Mouse (Mus musculus): Measurements from ENCODE around the gene Sptbn4.
A peak's percentile ranks its signal among the peaks of the same experiment; 100 is the strongest.

Gene Sptbn4

DNA sequence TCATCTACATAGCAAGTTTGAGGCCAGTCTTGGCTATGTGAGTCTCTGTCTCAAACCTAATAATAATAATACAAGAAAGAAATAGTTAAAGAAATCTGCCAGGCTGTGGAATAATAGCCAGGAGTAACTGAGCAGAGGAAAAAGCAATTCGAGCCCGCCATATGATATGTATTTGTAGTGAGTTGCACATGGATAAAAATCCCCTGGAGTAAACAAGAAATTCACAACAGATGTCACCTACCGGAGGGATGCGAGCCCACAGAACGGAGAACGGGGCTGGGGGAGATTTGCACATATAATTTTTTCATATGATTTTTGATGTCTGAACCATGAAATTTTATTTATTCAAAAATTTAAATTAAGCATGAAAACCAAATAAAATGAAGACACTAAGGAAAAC is 67.7 kb downstream of the Sptbn4 start:
- no peak for DNase-seq

DNA sequence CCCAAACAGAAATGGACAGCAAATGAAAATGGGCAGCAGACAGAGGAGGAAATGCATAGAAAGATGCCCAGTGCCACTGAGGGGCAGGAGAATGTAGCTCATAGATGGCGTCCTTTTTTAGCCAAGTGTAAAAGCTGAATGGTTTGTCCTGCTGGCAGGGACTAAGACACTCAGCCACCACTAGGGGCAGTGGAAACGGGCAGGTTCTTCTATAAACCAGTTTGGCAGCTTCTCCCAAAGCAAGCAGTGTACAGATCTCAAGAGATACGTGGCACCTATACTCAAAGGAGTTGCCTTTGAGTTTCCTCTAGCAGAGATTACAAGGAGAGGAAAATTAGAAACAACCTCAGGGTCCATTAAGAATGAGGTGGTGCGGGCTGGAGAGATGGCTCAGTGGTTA is 69.1 kb downstream of the Sptbn4 start:
- DNase-seq: no peak

DNA sequence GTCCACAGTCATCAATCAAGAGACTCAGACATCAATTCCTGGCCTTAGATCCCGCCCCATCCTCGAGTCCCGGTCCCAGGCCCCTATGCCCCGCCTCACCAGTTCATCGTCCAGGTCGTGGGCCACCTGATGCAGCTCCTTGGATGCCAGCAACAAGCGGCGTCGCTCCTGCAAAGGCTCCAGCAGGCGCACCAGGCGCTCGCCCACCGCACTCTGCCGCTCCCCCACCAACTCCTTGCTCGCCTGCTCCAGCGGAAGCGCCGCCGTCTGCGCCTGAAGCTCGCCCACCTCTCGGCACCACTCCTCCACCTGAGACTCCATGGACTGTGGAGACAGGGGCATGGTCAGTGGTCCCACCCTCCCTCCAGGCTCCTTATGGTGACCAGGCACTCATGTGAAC is 72.2 kb downstream of the Sptbn4 start:
- DNase-seq: no peak

DNA sequence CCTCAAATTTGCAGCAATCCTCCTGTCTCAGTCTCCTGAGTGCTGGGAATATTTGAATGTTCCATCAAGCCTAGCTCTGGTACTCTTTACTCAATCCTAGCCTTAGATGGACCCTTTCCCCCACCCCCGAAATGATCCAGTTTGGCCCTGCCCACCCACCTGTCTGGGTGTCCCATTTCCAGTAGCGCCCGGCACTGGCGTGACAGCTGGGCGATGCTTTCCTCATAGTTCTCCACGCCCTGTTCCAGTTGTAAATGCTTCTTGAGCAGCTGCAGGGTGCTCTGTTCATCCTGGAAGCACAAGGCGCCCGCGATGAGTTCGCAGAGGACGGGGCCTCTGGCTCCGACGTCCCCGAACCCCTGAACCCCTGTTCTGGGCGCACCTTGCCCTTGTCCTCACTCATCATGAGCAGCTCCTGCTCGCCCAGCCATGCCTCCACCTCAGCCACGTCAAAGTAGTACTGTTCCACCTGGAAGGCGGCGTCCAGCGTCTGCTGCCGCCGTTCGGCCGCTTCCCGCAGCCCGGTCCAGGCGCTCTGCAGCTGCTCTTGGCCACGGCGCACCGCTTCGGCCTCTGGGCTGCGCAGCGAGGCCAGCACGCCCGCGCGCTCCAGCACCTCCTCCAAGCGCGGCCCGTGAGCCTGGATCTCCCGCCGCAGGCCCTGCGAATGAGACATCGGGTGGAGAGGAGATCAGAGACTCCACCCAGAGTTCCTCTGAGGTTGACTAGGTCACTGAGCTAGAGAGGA is 75.6 kb downstream of the Sptbn4 start:
- no peak for DNase-seq

DNA sequence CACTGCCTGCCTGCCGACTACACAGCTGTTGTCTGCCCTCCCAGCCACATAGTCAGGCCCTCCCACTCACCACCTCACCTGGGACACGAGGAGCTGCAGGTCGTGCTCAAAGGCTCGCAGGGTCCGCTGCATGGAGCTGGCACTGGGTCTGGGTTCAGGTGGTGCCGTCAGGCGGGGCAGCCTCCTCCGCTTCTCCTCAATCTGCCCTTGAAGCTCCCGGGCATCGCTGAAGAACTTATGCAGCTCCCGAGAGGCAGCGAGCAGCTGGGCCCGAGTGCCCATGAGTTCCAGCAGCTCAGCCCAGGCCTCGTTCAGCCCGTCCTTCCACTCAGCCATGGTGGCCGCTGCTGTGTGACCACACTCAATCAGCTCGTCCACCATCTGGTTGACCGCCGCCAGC is 78.4 kb downstream of the Sptbn4 start:
- DNase-seq: no peak

DNA sequence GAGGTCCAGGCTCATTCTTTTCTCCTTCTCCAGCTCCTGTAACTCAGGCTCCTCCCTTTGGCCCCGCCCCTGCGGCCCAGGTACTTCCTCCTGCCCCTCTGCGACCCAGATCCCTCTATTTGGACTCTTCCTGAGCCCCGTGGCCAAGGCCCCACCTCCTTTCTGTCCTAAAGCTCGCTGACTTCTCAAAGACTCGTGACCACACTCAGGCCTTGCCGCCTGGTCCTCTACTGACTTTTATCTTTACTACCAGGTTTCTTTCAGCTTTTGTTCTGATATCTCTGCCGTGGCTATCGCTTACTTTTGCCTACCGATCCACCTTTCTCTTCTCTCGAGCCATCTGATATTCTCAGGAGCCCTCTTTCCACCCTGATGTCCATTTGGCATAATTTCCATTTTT is 79.5 kb downstream of the Sptbn4 start:
- no peak for DNase-seq

DNA sequence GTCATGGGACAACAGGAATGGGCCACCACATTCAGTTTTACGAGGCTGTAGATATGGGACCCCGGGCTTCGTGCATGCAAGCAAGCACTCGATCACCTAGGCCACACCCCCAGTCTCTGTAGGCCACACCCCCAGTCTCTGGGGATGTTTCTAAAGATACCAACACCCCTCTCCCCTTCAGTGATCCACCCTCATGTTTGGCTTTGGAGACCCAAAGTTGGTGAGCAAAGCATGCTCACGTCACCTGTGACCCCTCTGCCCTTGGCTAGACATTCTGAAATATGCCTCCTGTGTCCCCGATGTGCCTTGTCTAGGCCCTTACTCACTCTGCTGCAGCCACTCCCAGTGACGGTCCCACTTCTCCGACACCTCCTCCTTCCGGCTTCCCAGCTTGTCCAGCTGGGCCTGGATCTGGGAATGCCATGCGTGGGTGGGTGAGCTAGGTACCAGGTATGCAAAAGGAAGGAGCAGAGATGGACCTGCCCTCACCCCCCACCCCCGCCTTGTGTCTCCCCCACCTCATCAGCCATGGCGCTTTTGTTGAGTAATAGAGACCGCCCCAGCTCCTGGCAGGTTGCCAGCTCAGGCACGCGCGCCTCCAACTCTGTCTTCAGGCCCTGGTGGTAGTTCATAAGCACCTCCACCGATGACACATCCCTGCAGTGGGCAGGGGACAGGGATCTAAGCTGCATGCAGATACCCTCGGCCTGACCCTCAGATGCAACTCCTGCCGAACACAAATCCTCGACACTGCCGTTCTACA is 81.2 kb downstream of the Sptbn4 start:
- DNase-seq: no peak

DNA sequence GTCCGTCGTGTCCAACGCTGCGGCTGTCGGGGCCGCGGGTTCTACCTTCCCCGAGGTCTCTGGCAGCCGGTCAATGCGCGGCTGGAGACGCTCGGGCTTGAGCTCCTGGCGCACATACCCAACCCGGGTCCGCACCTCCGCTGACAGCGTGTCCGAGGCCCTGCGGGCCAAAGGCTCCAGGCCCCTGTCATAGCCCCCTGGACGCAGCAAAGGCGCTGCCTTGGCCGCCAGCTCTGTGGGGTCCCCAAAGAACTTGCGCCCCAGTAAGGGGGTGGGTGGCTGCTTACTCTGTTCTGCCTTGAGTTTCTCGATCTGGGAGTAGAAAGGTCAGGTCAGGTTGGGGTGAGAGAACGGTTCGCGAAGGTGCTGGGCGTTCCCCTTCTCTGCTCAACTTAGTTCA is 83.1 kb downstream of the Sptbn4 start:
- DNase-seq: no peak

DNA sequence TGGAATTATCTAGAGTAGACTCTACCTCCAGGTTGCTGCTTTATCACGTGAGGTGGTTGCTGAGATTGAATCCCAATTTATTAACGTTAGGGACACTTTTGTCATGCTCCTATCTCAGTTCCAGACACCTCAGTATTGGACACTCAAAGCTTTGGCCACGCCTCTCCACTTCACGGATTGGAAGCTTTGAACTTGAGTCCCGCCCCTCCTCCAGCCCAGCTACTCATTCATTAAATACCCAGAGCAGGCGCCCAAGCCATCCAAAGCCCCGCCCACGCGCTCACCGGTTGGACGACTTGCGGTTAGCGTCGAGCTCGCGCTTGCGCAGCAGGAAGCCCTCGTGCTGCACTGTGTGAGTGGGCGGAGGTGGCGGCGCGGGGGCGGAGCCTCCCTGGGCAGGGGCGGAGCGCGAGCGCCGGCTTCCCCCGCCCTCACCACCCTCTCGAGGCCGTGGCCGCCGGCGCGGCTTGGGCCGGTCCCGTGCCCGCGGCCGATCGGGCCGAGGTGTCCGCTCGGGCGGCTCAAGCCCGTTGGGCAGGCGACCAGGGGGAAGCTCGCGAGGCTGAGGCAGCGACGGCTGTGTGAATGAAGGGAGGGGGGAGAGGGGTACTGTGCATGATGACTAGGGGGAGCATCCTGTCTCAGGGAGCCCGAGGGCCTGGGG is 86.1 kb downstream of the Sptbn4 start:
- DNase-seq: peak; percentile 99

DNA sequence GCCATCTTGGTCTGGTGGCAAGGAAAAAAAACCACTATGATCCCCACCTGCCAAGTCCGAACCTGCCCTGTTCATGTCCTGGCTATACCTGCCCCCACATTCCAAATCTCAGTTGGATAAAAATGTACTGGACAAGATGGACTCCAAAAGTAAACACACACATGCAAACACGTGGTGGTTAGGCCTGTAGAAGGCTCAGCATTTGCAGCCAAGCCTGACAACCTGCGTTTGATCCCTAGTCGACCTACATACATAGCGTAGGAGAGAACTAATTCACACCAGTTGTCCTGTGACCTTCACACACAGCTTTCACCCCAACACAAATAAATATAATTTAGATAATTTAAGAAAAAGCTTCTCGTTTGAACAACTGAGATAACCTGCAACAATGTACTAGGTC is 86.7 kb downstream of the Sptbn4 start:
- no peak for DNase-seq

DNA sequence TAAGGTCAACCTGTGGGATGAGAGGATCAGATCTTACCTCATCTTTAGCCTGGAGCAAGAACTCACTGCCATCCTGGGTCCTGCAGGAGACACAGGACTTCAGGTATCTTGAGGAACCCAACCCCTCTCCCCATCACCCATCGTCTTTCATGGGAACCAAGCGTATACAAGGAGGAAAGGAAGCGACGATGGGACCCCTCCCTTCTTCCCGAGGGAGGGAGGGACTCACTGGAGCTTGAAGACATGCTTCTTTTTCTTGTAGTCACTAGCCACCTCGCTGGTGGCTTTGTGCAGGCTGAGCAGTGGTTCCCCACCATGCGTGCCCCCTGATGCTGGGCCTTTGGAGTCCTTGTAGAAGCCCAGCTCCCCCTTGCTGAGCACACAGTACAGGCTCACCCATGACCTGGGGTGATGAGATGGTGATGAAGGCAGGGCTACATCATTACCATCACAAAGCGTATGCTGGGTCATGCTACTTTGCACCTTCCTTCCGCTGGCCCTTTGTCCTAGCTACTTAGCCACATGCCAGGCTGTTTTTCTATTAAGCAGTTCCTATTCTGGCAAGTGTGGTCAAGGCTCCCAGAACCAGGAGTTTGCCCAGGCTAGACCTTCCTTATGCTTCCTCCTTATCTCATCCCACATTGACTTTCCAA is 87.7 kb downstream of the Sptbn4 start:
- no peak for DNase-seq

DNA sequence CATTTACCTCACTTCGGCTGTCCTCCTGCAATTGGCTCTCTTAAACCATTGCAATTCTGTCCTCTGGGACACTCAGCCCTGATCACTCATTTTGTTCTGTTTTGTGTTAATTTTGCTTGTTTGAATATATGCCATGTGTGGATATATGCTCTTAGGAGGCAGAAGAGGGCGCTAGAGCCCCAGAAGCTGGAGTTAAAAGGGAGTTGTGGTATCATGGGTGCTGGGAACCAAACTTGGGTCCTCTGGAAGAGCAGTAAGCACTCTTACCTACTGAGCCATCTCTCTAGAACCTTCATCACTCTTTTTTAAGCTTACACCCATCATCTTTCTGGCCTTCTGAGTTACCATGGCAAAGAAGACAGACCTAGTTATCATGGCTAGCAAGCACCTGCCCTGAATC is 88.3 kb downstream of the Sptbn4 start:
- DNase-seq: no peak

DNA sequence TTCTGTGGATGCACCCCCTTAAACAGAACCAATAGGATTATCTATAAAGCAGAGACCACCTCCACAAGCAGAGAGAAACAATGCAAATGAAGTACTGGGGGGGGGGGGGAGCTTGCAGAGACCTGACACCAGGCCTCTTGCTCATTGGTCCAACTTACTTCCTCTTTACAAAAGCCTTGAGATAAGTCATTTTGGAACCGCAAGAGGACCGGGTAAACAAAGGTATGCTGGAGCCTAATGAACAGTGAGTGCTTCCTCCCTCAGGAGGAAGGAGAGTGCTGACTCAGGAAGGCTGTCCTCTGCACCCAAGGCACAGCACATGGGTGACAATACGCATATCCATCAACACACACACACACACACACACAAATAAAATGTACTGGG is 89.9 kb downstream of the Sptbn4 start:
- DNase-seq: no peak

DNA sequence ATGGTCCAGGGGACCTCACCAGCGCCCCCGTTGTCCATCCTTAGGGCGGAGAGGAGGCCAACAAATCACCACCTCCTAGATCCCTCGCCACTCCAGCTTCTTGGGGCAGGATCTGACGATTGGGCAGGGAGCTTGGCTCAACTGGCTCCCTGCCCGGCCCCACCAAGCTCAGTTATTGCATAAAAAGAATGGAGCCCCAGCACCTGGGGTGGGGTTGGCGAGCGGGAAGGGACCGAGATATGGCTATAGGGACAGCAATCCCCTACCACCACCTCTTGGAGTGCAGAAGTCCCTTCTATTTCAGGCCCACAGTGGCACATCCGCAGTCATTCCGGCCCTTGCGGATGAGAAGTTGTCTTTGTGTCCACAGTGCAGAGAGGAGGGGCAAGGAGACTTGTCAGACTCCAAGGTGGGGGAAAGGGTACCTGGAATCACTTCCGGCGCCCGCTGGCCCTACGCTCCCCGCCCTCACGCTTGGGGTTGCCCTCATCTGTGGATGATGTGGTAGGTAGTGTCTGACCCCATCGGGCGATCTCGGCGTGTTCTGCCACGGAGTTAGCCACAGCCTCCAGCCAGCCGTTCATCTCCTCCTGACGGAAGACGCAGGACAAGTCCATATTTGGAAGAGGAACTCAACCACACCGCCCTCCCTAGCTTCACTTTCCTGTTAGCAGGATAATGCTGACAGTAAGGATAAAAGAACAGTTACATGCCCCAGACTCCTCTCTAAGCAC is 90.5 kb downstream of the Sptbn4 start, which contains the start of gene Gm20479:
Gm20479 (minus strand) TSS at position 559 of the 734 bp plus-strand sequence.
- no peak for DNase-seq

DNA sequence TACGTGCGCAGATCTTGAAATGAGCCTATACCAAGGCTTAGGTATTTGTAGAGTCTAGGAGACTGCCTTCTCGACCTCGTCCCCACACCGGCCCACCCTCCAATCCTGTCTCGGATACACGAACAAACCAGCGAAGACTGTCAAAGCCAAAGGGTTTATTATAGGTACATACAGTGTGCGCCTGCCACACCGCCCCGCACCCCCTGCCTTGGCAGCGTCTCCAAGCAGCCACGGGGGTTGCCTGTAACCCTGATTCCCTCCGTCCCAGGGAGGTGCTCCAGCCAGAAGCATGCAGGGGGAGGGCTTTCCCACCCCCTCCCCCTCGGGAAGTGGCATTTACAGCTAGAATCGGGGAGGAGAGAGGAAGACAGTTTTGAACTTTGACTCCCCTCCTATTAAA is 91.2 kb downstream of the Sptbn4 start:
- peak; percentile 37 for DNase-seq

DNA sequence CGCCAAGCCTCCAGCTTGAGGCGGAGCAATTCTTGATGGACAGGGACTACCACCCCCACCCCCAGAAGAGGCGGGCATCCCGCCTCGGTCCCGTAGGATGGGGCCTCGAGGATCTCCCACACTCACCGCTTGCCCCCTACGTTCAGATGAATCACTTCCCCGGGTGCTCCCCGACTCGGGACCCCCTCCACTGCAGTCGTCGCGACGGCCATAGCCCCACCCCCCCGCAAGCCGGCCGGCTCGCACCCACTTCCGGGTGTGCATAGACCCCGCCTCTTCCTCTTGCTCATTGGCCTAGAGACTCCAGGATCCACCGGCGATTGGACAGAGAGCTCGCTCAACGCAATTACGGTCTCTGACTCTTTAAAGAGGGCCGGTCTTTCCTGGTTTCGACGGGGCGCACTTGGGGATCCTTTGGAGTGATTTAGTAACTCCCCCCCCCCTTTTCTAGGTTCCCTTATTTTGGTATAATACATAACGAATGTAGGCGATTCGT is 91.7 kb downstream of the Sptbn4 start, which contains the start of gene Shkbp1:
Shkbp1 (minus strand) TSS at position 275 of the 496 bp plus-strand sequence.
- DNase-seq: peak; percentile 92

DNA sequence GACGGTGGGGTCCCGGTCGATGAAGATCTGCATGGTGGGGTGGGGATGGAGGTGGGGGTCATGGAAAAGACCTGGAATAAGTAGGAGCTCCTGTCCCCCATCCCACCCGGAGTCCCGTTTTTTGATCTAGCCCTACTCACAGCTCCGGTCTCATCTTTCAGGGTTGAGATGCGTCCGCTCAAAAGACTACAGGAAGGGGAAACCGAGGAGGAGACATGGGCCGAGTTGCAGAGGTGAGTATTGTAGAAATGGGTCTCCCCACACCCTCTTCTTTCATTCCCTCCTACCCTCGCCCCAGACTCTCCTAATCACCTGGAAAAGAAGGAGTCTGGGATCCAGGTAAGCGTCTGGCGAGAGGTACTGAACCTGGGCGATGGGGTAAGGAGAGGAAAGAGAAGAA is 92.2 kb downstream of the Sptbn4 start:
- DNase-seq: no peak

DNA sequence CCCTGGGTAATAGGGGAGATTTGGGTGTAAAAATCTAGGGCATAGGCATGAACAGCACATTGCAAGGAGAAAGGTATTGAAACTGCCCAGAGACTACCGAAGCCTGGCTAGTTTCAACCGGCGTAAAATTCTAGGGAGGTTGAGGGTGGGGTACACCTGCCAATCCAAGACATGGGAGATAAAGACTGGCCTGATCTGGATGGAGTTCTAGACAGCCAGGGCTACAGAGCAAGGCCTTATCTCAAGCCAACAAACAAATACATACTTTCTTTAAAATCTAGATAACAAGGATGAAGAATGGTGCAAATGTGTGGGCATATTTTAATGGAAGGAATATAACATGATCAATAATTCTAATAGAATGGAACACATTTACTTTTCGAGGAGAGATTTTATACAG is 92.7 kb downstream of the Sptbn4 start:
- peak; percentile 48 for DNase-seq

DNA sequence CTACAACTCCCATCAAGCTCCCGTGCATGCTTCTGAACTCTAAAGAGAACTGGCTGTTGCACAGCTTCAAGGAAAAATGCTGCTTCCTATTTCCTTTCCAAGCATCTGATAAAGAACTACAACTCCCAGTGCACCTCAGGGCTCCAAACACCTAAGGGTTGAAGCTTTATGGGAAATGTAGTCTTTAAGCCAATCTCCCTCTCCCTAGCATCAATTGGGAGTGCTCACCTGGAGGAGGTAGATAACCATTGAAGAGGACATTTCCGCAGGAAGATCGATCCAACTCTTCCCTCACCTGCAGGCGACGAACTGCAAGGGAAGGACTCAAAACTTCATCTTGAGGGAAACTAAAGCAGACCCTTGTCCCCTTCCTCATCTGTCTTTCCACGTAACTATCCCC is 93.3 kb downstream of the Sptbn4 start:
- DNase-seq: no peak

DNA sequence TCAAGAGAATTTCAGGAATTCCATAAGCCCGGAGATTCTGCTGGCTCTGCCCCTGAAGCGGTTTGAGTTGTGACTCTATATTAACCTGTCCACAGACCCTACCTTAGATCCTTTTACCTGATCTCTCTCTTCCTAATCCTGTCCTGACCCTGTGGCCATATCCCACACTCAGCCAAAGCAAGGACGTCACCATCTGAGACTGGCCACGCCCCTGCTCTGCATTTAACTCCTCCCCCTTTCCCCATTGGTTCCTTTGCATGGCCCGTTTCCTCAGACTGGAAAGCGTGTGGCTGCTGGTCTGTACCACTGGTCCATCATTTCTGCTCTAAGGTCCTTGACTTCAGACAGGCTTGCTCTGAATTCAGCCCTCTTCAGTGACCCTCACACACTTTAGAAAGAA is 102.0 kb downstream of the Sptbn4 start:
- no peak for DNase-seq

DNA sequence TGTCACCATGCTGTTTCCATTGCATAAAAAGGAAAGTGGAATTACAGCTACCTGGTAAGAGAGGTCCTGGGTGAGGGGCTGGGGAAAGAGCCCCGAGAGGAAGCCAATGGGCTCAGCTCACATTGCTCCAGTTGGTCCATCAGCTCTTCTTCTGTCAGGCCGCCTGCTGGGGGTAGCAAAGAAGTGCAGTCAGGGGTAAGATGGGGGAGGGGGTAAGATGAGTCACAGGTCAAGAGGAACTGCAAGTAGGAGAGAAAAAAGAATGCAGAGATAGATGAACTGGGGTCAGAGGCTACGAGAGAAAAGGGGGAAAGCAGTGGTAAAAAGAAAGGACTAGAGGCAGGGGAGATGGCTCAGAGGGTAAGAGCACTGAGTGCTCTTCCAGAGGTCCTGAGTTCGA is 104.9 kb downstream of the Sptbn4 start:
- no peak for DNase-seq

DNA sequence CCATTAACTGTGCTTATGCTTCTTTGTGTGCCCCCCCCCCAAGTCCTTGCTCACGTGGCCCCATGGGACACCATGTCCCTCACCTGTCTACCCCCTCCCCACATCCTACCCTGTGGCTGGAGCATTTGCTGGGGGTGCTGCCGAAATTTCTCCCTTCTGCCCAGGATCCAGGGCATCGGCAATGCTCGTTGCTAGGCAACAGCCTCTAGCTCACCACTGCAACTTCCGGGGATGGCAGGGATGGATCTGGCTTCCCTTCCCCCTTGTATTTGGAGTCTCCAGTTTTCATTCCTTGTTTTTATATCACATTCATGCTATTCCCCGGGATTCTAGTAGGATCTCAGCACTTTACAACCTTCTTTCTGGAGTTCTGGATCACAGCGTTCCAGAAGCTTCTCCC is 108.0 kb downstream of the Sptbn4 start:
- DNase-seq: no peak

All from liver (tissue).